Comparison of ENCODE assay signal across 8 mouse cellular contexts in genomic region chr9:107669480-107669945, GRCm38 (mm10). TPM values are rescaled to one million over a fixed set of nuclear protein-coding genes. Genes with fewer than 3 reads are reported as not detected.
DNase-seq lines count a peak whose midpoint lies in the region; ATAC-seq lines count a peak whose summit lies in the region.

Slc38a3 (minus strand) TSS chr9:107669530.

- ATAC-seq in forebrain, embryonic 13.5 days, result no peak
- no peak for ATAC-seq in hindbrain, embryonic 12.5 days (ENCODE audit: low FRiP score)

- no peaks in the 10 kb centered on the region for H3K36me3 ChIP-seq in forebrain, embryonic 13.5 days (ENCODE audit: poor library complexity, severe bottlenecking)
- H3K36me3 ChIP-seq in hindbrain, embryonic 12.5 days, result no peaks in the 10 kb centered on the region

- H3K9ac ChIP-seq in forebrain, embryonic 13.5 days, result no peak within 1 kb of the TSS
- H3K9ac ChIP-seq in hindbrain, embryonic 12.5 days, result no peak within 1 kb of the TSS

- no peaks in the 10 kb centered on the region for H3K9me3 ChIP-seq in forebrain, embryonic 13.5 days (replicated peaks)
- no peaks in the 10 kb centered on the region for H3K9me3 ChIP-seq in hindbrain, embryonic 12.5 days (replicated peaks)

- intact Hi-C loops in left cerebral cortex, postnatal 36 days (cut with DNase I), result no loop called here

- no peak within 1 kb of the TSS for H3K27ac ChIP-seq in forebrain, embryonic 13.5 days
- H3K27ac ChIP-seq in hindbrain, embryonic 12.5 days, result no peak within 1 kb of the TSS

- H3K4me1 ChIP-seq in forebrain, embryonic 13.5 days, result peaks cover 31% of the 10 kb centered on the region
- peaks cover 39% of the 10 kb centered on the region for H3K4me1 ChIP-seq in hindbrain, embryonic 12.5 days

- H3K27me3 ChIP-seq in forebrain, embryonic 13.5 days, result peaks cover 48% of the 10 kb centered on the region
- H3K27me3 ChIP-seq in hindbrain, embryonic 12.5 days, result peaks cover 44% of the 10 kb centered on the region

- no peak within 1 kb of the TSS for H3K4me2 ChIP-seq in forebrain, embryonic 13.5 days
- no peak within 1 kb of the TSS for H3K4me2 ChIP-seq in hindbrain, embryonic 12.5 days (replicated peaks)

- no peak for DNase-seq in heart, adult 18-20 months
- no peak for DNase-seq in heart, adult 9 months (ENCODE audit: low spot score in 2 of 2)
- no peak for DNase-seq in left cerebral cortex, postnatal 36 days (ENCODE audit: low spot score in 2 of 2)
- DNase-seq in spleen, postnatal 14 days (ENCODE audit: low spot score in 2 of 2), result no peak
- no peak for DNase-seq in lung, postnatal 4 days
- no peak for DNase-seq in right cerebral cortex, postnatal 10 days (ENCODE audit: low spot score in 2 of 2)

- H3K4me3 ChIP-seq in forebrain, embryonic 13.5 days, result no peak within 1 kb of the TSS
- H3K4me3 ChIP-seq in hindbrain, embryonic 12.5 days, result no peak within 1 kb of the TSS

- WGBS in forebrain, embryonic 13.5 days, result 90% methylated on average over 9 of the region's 9 CpGs
- WGBS in hindbrain, embryonic 12.5 days, result 87% methylated on average over 9 of the region's 9 CpGs

RNA-seq across cellular contexts. Expression of gene Slc38a3, which starts in this region (rescaled TPM):
- 10 to 100 TPM; 48.3 to 61.0 TPM for total RNA-seq in heart, adult 18-20 months (2021)
- 14.3 and 14.6 TPM in 2 replicates for polyA plus RNA-seq in forebrain, embryonic 13.5 days (2015; fragmentation: Nextera tagmentation; extraction: Ambion mirVana)
- 12.5 and 12.9 TPM in 2 replicates for polyA plus RNA-seq in hindbrain, embryonic 12.5 days (2016; fragmentation: Nextera tagmentation; extraction: Ambion mirVana)
- total RNA-seq in left cerebral cortex, postnatal 36 days (2021), result 10 to 100 TPM; 66.3 to 66.8 TPM
